Mouse (Mus musculus) forelimb bud, embryonic 11.5 days (tissue): ENCODE measurements around the gene Ttpal.

ENCODE experiments used
- DNase-seq: peaks from one replicate; pipeline ENCODE4 v3.0.0-alpha.2; 2012; ENCODE audit warnings: low read depth, low spot score

The Ttpal gene

DNA sequence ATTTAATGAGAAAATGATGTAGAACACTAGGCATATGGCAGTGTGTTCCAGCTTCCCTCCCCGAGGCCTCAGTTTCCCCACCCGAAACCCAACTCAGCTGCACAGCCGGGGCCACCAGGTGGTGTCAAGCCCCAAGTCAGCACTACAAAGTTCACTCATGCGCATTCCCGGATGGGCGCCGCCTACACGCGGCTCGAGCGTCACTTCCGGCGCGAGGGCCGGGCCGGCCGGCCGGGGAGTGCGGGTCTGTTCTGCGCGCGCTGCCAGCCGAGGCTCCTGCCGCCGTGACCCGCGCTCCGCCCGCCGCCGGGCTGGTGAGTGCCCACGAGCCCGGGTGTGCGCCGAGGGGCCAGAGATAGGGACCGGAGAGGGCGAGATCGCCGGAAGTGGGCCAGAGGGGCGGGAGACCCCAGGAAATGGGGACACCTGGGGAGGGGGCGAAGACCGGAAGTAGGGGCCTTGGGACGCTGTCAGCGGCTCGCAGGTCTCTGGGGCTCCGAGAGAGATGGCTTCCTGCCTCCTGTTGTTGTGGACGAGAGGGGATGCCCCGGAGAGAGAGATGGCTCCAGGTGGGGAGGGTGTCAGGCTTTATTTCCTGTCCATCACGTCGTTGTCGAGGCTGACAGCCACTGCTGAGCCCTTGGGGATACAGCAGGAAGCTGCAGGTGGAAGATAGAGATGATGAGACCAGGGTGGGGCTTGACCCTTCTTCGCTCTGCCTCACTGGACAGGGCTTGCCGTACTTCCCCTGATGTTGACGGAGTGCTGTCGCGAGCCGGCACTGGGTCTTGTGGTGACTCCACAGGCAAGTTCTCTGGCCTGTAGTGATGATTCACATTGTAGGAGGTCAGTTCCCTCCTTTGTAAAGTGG is at the start of gene Ttpal:
Ttpal (plus strand) TSS at position 214 of the 871 bp plus-strand sequence.
- peak; percentile 85 for DNase-seq

GRCm38 (mm10) chr2:163552518-163552929 is 49.6 kb upstream of the Ttpal start:
- DNase-seq = no peak

DNA sequence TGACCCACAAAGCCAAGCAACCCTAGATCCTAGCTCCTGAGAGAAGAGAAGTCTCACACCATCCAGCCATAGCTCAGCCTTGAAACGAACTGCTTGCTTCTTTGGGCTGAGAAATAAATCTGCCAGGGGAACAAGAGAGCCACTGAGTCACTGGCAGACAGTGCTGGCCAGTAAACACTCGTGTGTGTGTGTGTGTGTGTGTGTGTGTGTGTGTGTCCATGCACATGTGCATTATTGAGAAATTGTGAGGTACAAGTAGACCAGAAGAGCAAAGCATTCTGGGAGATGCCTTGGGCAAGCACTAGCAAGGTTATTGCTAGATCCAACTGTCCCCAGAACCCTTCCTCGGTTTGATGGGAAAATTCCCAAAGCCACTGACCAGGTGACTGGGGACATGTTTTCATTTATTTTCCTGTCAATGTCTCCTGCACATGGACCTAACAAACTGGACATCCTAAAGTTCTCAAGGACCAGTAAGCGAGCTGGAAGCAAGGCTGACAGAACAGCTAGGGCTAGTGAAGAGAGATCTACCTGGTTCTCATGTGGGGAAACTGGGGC is 47.6 kb upstream of the Ttpal start:
- DNase-seq = no peak

GRCm38 (mm10) chr2:163554996-163555395 is 47.1 kb upstream of the Ttpal start:
- no peak for DNase-seq

GRCm38 (mm10) chr2:163555417-163555816 is 46.7 kb upstream of the Ttpal start:
- DNase-seq = no peak

- no peak for DNase-seq
These were observed 43.6 kb upstream of the Ttpal start for GRCm38 (mm10) chr2:163558548-163558947.

GRCm38 (mm10) chr2:163559236-163559635 is 42.9 kb upstream of the Ttpal start:
- DNase-seq = no peak

DNA sequence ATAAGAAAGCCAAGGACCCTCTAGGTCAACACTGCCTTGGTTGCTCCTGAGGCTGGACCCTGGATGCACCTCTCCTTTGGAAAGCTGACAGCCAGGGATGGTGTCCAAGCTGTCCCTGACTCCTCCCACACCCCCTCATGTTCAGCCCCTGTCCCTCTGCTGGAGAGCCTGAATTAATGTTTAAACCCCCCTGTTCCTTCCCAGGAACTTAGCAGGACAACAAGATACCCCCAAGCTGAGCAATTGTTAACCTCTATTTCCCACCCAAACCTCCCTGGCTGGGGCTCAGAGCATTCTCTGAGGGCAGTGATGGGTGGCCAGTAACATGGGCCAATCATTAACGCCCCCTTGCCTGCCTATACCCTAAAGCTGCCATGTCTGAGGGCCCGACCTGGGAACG is 41.9 kb upstream of the Ttpal start:
- no peak for DNase-seq

DNA sequence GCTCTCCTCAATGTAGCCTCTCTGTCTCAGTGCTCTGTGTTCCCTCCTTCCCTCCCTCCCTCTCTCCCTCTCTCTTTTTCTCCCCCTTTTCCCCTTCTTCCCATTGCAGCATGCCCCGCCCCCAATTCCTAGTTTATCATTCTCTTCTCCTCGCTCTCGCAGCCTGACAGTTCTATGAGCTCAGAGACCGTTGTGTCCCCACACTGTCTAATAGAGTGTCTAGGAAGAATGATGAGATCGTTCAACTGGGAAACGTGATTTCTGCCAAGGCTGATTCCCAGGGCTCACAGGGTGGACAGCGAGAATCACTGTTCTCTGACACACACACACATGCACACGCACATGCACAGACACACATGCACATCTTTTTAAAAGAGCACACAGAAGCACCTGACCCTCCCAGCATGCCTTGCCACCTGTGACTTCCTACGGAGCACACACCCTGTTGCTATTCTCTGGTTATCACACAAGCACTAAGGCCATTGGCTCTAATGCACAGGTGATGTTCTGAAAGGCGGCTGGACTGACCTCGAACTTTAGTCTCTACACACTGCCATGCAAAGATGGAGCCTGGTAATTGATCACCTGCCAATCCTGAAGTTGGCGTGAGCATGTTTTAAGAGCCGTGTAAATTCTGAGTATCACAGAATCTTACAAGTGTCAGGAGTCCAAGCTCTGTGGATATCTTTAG is 40.7 kb upstream of the Ttpal start:
- no peak for DNase-seq

GRCm38 (mm10) chr2:163564646-163565045 is 37.5 kb upstream of the Ttpal start:
- DNase-seq = peak; percentile 67

GRCm38 (mm10) chr2:163574321-163574720 is 27.8 kb upstream of the Ttpal start:
- no peak for DNase-seq

- DNase-seq = no peak
These were observed 26.9 kb upstream of the Ttpal start for GRCm38 (mm10) chr2:163575248-163575647.

- DNase-seq = no peak
These were observed 24.1 kb upstream of the Ttpal start for GRCm38 (mm10) chr2:163577986-163578385.

DNA sequence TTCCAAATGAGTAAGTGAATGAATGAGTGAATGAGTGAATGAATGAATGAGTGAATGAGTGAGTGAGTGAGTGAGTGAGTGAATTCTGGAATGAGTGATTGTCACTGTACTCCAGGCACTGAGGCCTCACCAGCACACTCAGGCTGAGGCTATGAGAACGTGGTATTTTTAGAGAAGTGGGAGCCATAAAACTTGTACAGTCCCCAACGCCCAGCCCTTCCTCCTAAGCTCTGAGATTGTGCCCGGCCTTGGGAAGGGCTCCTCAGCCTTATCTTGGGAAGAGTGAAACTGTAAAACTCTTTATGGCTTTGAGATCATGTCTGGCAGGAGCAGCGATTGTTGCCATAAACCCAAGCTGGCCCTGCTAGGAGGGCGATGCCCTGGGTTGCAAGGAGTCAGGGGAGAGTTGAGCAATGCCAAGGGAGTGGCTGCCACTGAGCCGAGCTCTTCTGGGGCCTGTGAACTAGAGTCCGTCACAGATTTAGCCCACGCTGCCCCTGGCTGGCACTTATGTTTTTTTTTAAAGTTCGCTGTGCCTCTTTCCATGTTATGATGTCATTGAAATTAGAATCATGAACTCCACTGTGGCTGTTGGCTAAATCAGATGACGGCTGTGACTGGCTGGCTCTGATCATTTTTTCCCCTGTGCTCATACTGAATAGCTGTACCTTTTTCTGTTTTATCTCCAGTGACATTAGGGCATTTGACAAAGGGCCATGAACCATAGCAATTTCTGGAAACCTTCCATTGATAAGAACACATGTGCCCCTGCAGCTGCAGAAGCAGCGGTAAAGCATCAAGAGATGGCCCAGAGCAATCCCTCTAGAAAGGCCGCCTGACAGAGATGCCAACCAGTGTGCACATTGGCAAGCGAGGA is 21.8 kb upstream of the Ttpal start:
- DNase-seq = no peak

DNA sequence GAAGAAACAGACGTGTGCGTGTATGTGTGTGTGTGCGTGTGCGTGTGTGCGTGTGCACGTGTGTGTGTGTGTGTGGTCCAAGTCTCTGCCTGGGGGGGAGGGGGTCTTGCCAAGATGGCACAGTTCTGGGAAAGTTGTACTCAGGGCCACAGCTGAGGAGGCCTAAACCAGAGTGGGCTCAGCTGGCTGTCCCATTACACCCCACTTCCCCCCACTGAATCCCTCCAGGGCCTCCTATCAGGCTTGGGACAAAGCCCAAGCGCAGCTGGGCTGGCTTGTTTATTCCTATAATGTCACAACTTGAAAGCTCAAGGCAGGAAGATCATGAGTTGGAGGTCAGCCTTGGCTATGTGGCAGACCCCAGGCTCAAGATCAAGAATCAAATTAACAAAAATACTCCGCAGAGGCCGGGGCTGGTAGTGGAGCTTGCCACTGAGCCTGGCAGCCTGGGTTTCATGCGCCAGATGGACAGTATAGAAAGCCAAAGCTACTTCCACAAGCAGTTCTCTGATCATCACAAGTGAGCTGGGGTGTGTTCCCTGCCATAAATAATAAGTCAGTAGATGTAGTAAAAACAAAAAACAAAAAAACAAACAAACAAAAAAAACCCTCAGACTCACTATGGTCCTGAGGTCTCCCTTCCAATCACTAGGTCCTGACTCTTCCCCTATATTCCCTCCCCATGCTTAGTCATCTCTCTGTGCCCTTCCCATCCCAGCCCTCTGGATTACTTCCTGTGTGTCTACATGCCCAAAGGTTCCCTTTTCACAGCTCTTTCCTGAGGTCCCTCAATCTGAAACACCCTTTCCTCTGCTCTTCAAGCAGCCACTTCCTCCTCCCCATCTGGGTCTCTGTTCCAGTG is 18.7 kb upstream of the Ttpal start:
- DNase-seq = no peak

DNA sequence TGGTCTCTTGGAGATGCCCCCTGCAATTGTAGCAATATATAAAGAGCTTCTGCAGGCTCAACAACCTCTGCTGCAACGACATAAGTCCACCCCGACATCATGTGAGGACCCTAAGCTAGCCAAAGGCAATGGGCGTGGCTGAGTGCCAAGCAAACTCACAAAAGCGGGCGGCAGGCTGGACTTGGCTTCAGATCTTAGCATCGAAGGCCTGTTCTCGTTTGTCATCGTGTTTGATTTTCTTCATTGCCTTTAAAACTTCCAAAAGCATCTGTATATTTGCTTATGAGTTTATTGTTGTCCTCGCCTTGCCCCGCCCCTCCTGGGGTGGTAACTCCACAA is 18.1 kb upstream of the Ttpal start:
- no peak for DNase-seq

DNA sequence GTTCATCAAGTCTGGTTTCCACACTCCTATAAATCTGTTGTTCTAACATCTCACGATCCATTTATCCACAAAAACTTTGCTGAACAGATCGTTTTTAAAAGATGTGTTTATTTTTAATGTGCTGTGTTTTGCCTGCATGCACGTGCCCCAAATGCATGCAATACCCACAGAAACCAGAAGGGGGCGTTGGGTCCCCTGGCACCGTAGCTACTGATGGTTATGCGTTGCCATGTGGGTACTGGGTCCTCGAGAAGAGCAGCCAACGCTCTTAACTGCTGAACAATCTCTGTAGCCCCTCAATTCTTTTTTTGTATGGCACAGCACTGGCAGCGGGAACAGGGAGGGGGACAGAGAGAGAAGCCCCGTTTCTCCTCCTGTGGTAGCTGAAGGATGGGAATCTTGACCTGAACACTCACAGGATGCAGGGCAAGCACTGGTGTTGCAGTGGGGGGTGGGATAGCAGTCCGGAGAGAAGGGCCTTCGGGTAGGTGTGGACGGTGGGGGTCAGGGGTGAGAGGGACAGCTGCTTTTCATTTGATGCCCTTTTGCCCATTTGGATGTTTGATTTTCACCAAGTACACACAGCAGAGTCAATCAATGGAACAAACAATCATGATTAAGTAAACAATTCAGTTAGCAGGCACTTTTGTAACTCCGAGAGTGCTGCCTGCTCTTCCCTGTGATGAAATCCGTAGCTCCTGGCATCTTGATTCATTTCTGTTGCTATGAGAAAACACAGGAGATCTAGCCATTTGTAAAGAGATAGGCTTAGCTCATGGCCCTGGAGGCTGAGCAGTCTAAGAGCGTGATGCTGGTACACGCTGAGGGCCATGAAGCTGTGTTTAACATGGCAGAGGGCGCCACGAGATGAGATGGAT is 15.5 kb upstream of the Ttpal start:
- DNase-seq = peak; percentile 42

- DNase-seq = no peak
These were observed 14.6 kb upstream of the Ttpal start for GRCm38 (mm10) chr2:163587506-163587905.

DNA sequence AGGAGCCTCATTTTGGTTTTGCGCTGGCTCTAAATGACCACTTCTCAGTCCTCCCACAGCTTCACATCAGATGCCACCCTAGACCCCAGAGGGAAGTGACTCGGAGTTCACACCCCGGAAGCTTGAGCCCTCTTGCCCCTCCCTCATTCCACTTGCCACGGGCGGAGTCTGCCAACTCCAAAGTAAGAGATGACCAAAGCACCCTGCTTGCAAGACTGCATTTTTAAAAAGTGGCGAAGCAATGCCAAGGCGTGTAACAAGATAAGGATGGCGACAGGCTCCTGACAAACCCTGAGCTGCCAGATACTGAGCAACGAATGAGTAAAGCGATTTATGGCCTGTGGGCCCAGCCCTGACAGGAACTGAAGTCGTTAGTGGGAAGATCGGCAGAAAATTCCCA is 11.9 kb upstream of the Ttpal start:
- DNase-seq = no peak

GRCm38 (mm10) chr2:163590996-163591395 is 11.1 kb upstream of the Ttpal start:
- no peak for DNase-seq
